Mouse (Mus musculus) ES-E14 (cell line): ENCODE data around the gene Myt1l. TPM values are rescaled to one million over a fixed set of nuclear protein-coding genes. Genes with fewer than 3 reads are reported as not detected.

ENCODE experiments used
- DNase-seq: peaks from one replicate; pipeline ENCODE4 v3.0.0-alpha.2; 2013; ENCODE audit warnings: low read depth, low spot score
- H3K27ac ChIP-seq: 2 replicates; pipeline ENCODE4 v1.5.1; 2012; ENCODE audit warnings: low read depth, mild to moderate bottlenecking, low read length, moderate library complexity, mixed read lengths; ENCODE audit not compliant: poor library complexity, insufficient read depth, severe bottlenecking
- H3K36me3 ChIP-seq: 2 replicates; pipeline ENCODE4 v1.6.1; 2012; ENCODE audit warnings: mild to moderate bottlenecking, low read length, moderate library complexity, mixed read lengths; ENCODE audit not compliant: control insufficient read depth, poor library complexity, insufficient read depth, severe bottlenecking
- H3K4me1 ChIP-seq, 2 experiments: fragments of 150-350 bp in 1 of 2; sonication (generic) in 1 of 2; 2 replicates each; pipeline ENCODE4 v1.6.1; 2012; ENCODE audit warnings: low read length in 2 of 2, mild to moderate bottlenecking in 1 of 2, mixed read lengths in 1 of 2; ENCODE audit not compliant: control insufficient read depth in 2 of 2, insufficient read depth in 2 of 2, poor library complexity in 1 of 2
- H3K4me3 ChIP-seq, 2 experiments: fragments of 150-350 bp in 1 of 2; sonication (generic) in 1 of 2; 2 replicates each; pipeline ENCODE4 v1.5.1; 2012; ENCODE audit warnings: low read length in 2 of 2, low read depth in 1 of 2, mild to moderate bottlenecking in 1 of 2, mixed read lengths in 1 of 2; ENCODE audit not compliant: insufficient read depth in 1 of 2, poor library complexity in 1 of 2, severe bottlenecking in 1 of 2
- H3K9ac ChIP-seq: 2 replicates; pipeline ENCODE4 v1.6.1; 2012; ENCODE audit warnings: low read depth, mild to moderate bottlenecking, low read length, mixed read lengths; ENCODE audit not compliant: poor library complexity, insufficient read depth, severe bottlenecking
- H3K9me3 ChIP-seq: fragments of 150-350 bp; sonication (generic); 2 replicates; pipeline ENCODE4 v1.6.1; 2012; ENCODE audit warnings: low read depth, mild to moderate bottlenecking, low read length; ENCODE audit not compliant: control insufficient read depth, insufficient read depth
- CHD2 ChIP-seq: IDR thresholded peaks from 2 replicates; pipeline ENCODE4 v1.6.1; 2014; ENCODE audit warnings: mild to moderate bottlenecking, low read depth, low read length, inconsistent platforms
- HCFC1 ChIP-seq: IDR thresholded peaks from 2 replicates; pipeline ENCODE4 v1.6.1; 2012; ENCODE audit warnings: low read length, inconsistent platforms, borderline replicate concordance; ENCODE audit not compliant: insufficient read depth
- MAFK ChIP-seq: IDR thresholded peaks from 2 replicates; pipeline ENCODE4 v1.6.1; 2014; ENCODE audit warnings: mild to moderate bottlenecking, low read depth, low read length, inconsistent platforms; ENCODE audit not compliant: insufficient read depth
- ZC3H11A ChIP-seq: IDR thresholded peaks from 2 replicates; pipeline ENCODE4 v1.6.1; 2012; ENCODE audit warnings: low read depth, mild to moderate bottlenecking, inconsistent platforms, low read length, borderline replicate concordance
- ZNF384 ChIP-seq: IDR thresholded peaks from 2 replicates; pipeline ENCODE4 v1.6.1; 2012; ENCODE audit warnings: low read depth, low read length, inconsistent platforms
- in situ Hi-C, 2 experiments: fragments of 600-800 bp; cut with MboI; formaldehyde crosslinking; loops; one replicate each; pipeline ENCODE4 v1.15.1; 2025; ENCODE audit warnings: low sequenced_read_pairs in 2 of 2, inconsistent platforms in 1 of 2; ENCODE audit not compliant: unreplicated experiment in 2 of 2
- total RNA-seq: library from RNA; depleted of rRNA; stranded (reverse); fragments of 300-350 nt; gene quantifications from 2 replicates; pipeline ENCODE4 v1.2.3, GENCODE M21; 2012

Gene Myt1l
- total RNA-seq, 1 experiment, result 0.27 TPM

GRCm38 (mm10) chr12:29701731-29702316, 173.6 kb downstream of the Myt1l start:
- no peak overlapping the region for H3K27ac ChIP-seq
- H3K9me3 ChIP-seq, result no peaks in the 10 kb centered on the region
- H3K9ac ChIP-seq, result no peak overlapping the region
- H3K4me1 ChIP-seq, result no peaks in the 10 kb centered on the region
- DNase-seq, result no peak
- TF ChIP-seq MAFK, result no peak
- no peak for TF ChIP-seq ZNF384
- TF ChIP-seq HCFC1, result no peak
- no peak for TF ChIP-seq CHD2
- no peak for TF ChIP-seq ZC3H11A
- H3K4me3 ChIP-seq, result no peak overlapping the region
- in situ Hi-C loops, result loop anchor here in 1 of 2 experiments (10.0 kb wide), 1 partner anchor 63 kb away; no protein-coding TSS in a partner anchor
- no peaks in the 10 kb centered on the region for H3K36me3 ChIP-seq

- Histone ChIP-seq H3K36me3 (no peaks in the 10 kb centered on the region), H3K27ac (no peak overlapping the region), H3K9ac (no peak overlapping the region), H3K9me3 (no peaks in the 10 kb centered on the region), H3K4me3 (no peak overlapping the region), H3K4me1 (no peaks in the 10 kb centered on the region)
- in situ Hi-C loops, result loop anchor here in 1 of 2 experiments (10.0 kb wide), 1 partner anchor 62 kb away; no protein-coding TSS in a partner anchor
- no peak for TF ChIP-seq CHD2
- no peak for TF ChIP-seq ZNF384
- no peak for TF ChIP-seq ZC3H11A
- TF ChIP-seq HCFC1, result no peak
- no peak for TF ChIP-seq MAFK
- DNase-seq, result no peak
Observed at GRCm38 (mm10) chr12:29702626-29703025, 174.4 kb downstream of the Myt1l start.

- no peak overlapping the region for H3K9ac ChIP-seq
- H3K9me3 ChIP-seq, result no peaks in the 10 kb centered on the region
- H3K27ac ChIP-seq, result no peak overlapping the region
- H3K4me3 ChIP-seq, result no peak overlapping the region
- TF ChIP-seq CHD2 (no peak), HCFC1 (no peak), MAFK (no peak), ZC3H11A (no peak), ZNF384 (no peak)
- no peaks in the 10 kb centered on the region for H3K4me1 ChIP-seq
- in situ Hi-C loops, result loop anchor here in 1 of 2 experiments (10.0 kb wide), 1 partner anchor 61 kb away; no protein-coding TSS in a partner anchor
- DNase-seq, result no peak
- H3K36me3 ChIP-seq, result no peaks in the 10 kb centered on the region
Observed at GRCm38 (mm10) chr12:29703541-29703940, 175.4 kb downstream of the Myt1l start.

- H3K36me3 ChIP-seq, result no peaks in the 10 kb centered on the region
- H3K9ac ChIP-seq, result no peak overlapping the region
- TF ChIP-seq MAFK (no peak), ZC3H11A (no peak), ZNF384 (no peak), CHD2 (no peak), HCFC1 (no peak)
- H3K4me3 ChIP-seq, result no peak overlapping the region
- no peaks in the 10 kb centered on the region for H3K9me3 ChIP-seq
- in situ Hi-C loops, result loop anchor here in 1 of 2 experiments (10.0 kb wide), 1 partner anchor 58 kb away; no protein-coding TSS in a partner anchor
- no peak for DNase-seq
- H3K4me1 ChIP-seq, result no peaks in the 10 kb centered on the region
- no peak overlapping the region for H3K27ac ChIP-seq
Observed at GRCm38 (mm10) chr12:29707094-29707493, 178.9 kb downstream of the Myt1l start.
